Mouse (Mus musculus) adrenal gland, postnatal 4 days (tissue): Measurements from ENCODE around the gene Gal3st1. TPM values are rescaled to one million over a fixed set of nuclear protein-coding genes. Genes with fewer than 3 reads are reported as not detected.
"Not testable (repeated sequence)": the region's sequence is repeated elsewhere in the genome, so short reads cannot be mapped to it uniquely, and the experiment has no call there.

Experiments used
- DNase-seq, 2 experiments: peaks; one replicate each; pipeline ENCODE4 v3.0.0; 2021 to 2022; ENCODE audit warnings: low spot score in 2 of 2, mixed read lengths in 2 of 2
- total RNA-seq, 2 experiments: library from RNA; stranded (reverse); gene quantifications; 2 replicates each; pipeline ENCODE4 v1.2.3; 2021

The Gal3st1 gene
- total RNA-seq, 2 experiments from 2014 or later = 2.0 to 3.0 TPM

- DNase-seq = no peak
These were observed 894 bp upstream of the Gal3st1 start for GRCm38 (mm10) chr11:3982275-3983209.

- no peak for DNase-seq
These were observed 668 bp downstream of the Gal3st1 start for GRCm38 (mm10) chr11:3983863-3984745.

GRCm38 (mm10) chr11:3989748-3990147 lies 6.3 kb downstream of the Gal3st1 start:
- no peak for DNase-seq

- no peak for DNase-seq
These were observed 9.7 kb downstream of the Gal3st1 start for GRCm38 (mm10) chr11:3993132-3993531.

GRCm38 (mm10) chr11:3993914-3994313 lies 10.5 kb downstream of the Gal3st1 start:
- DNase-seq = no peak

- no peak for DNase-seq
These were observed 12.1 kb downstream of the Gal3st1 start for GRCm38 (mm10) chr11:3995511-3995910.

GRCm38 (mm10) chr11:3996840-3997239 lies 13.4 kb downstream of the Gal3st1 start:
- DNase-seq = no peak

GRCm38 (mm10) chr11:3997978-3998720 lies 14.7 kb downstream of the Gal3st1 start:
- no peak for DNase-seq

GRCm38 (mm10) chr11:3999547-3999946 lies 16.1 kb downstream of the Gal3st1 start:
- no peak for DNase-seq

GRCm38 (mm10) chr11:4001603-4002002 lies 18.2 kb downstream of the Gal3st1 start:
- DNase-seq = peak; percentile 37 to 43

- DNase-seq = no peak
These were observed 21.9 kb downstream of the Gal3st1 start for GRCm38 (mm10) chr11:4005220-4005805.

GRCm38 (mm10) chr11:4006462-4006861 lies 23.0 kb downstream of the Gal3st1 start:
- DNase-seq = no peak

GRCm38 (mm10) chr11:4012616-4013015 lies 29.2 kb downstream of the Gal3st1 start:
- DNase-seq = no peak

- DNase-seq = not testable (repeated sequence)
These were observed 32.4 kb downstream of the Gal3st1 start for GRCm38 (mm10) chr11:4015796-4016195.

- DNase-seq = not testable (repeated sequence)
These were observed 38.7 kb downstream of the Gal3st1 start for GRCm38 (mm10) chr11:4022111-4022510.

- no peak for DNase-seq
These were observed 39.9 kb downstream of the Gal3st1 start for GRCm38 (mm10) chr11:4023321-4023720.

GRCm38 (mm10) chr11:4027066-4027465 lies 43.6 kb downstream of the Gal3st1 start:
- no peak for DNase-seq

- no peak for DNase-seq
These were observed 44.3 kb downstream of the Gal3st1 start for GRCm38 (mm10) chr11:4027561-4028334.

- no peak for DNase-seq
These were observed 45.9 kb downstream of the Gal3st1 start for GRCm38 (mm10) chr11:4029343-4029742.
